Mouse (Mus musculus) limb, embryonic 10.5 days (tissue): ENCODE measurements around the gene Sf3b6. TPM values are rescaled to one million over a fixed set of nuclear protein-coding genes. Genes with fewer than 3 reads are reported as not detected.

Experiments used
- DNase-seq: peaks from one replicate; pipeline ENCODE4 v3.0.0-alpha.2; 2017; ENCODE audit warnings: low spot score
- H3K27ac ChIP-seq: fragments of 300-500 bp; sonication (generic); 2 replicates; pipeline ENCODE4 v1.5.1; 2016; ENCODE audit warnings: mild to moderate bottlenecking
- H3K27me3 ChIP-seq: fragments of 300-500 bp; sonication (generic); 2 replicates; pipeline ENCODE4 v1.6.1; 2016; ENCODE audit warnings: low read depth, mild to moderate bottlenecking; ENCODE audit not compliant: poor library complexity, severe bottlenecking
- H3K36me3 ChIP-seq: fragments of 300-500 bp; sonication (generic); 2 replicates; pipeline ENCODE4 v1.6.1; 2016; ENCODE audit warnings: mild to moderate bottlenecking, moderate library complexity
- H3K4me1 ChIP-seq: fragments of 300-500 bp; sonication (generic); 2 replicates; pipeline ENCODE4 v1.6.1; 2016
- H3K4me3 ChIP-seq: fragments of 300-500 bp; sonication (generic); 2 replicates; pipeline ENCODE4 v1.5.1; 2016; ENCODE audit warnings: mild to moderate bottlenecking, moderate library complexity
- H3K9me3 ChIP-seq: fragments of 300-500 bp; sonication (generic); replicated peaks from 2 replicates; pipeline ENCODE4 v1.6.1; 2016; ENCODE audit warnings: mild to moderate bottlenecking
- WGBS: fragments of 180-500 bp; shearing (Covaris S2); methylation state at CpG from one replicate; pipeline ENCODE4 v1.1.7; 2016; 5-methylcytosine and 5-hydroxymethylcytosine counted together
- polyA plus RNA-seq: library from polyadenylated mRNA; unstranded; fragments of >200 nt; fragmentation: Nextera tagmentation; extraction: Ambion mirVana; gene quantifications from 2 replicates; pipeline ENCODE4 v1.2.1, GENCODE M21; 2016

The Sf3b6 gene
- polyA plus RNA-seq, 1 experiment from 2014 or later: 297 TPM

DNA sequence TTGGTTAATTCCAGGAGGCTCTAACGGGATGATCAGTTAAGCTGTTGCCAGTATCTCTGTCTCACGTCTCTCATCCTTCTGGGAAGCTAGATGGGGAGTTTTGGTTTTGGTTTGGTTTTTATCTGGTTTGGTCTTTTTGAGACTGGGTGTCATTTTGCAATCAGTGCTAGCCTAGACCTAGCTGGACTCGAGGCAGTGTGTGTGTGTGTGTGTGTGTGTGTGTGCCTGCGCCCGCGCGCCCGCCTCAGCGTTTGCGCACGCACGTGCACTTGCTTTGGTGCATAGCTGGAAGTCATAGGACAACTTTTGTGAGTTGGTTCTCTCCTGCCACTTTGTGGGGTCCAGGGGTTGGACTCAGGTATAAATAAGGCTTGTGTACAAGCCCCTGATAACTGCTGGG is 26.4 kb downstream of the Sf3b6 start:
- 0% methylated on average over 12 of the region's 12 CpGs for WGBS
- Histone ChIP-seq H3K4me1 (peaks cover 35% of the 10 kb centered on the region), H3K27ac (peak overlapping the region; percentile 78), H3K9me3 (no peaks in the 10 kb centered on the region), H3K4me3 (peak overlapping the region; percentile 62), H3K36me3 (peaks cover 6% of the 10 kb centered on the region), H3K27me3 (peaks cover 28% of the 10 kb centered on the region)
- peak; percentile 68 for DNase-seq

- Histone ChIP-seq H3K27me3 (no peaks in the 10 kb centered on the region), H3K4me1 (peaks cover 6% of the 10 kb centered on the region), H3K36me3 (peaks cover 68% of the 10 kb centered on the region), H3K27ac (no peak overlapping the region), H3K4me3 (no peak overlapping the region), H3K9me3 (no peaks in the 10 kb centered on the region)
- WGBS: 93% methylated on average over 5 of the region's 5 CpGs
- DNase-seq: no peak
These were observed 38.8 kb downstream of the Sf3b6 start for GRCm38 (mm10) chr12:4856160-4856559.

GRCm38 (mm10) chr12:4856834-4857233 is 39.5 kb downstream of the Sf3b6 start:
- Histone ChIP-seq H3K27ac (no peak overlapping the region), H3K4me3 (no peak overlapping the region), H3K27me3 (no peaks in the 10 kb centered on the region), H3K4me1 (peaks cover 6% of the 10 kb centered on the region), H3K9me3 (no peaks in the 10 kb centered on the region), H3K36me3 (peaks cover 61% of the 10 kb centered on the region)
- WGBS: 99% methylated on average over 2 of the region's 2 CpGs
- no peak for DNase-seq

GRCm38 (mm10) chr12:4859241-4859914 is 42.0 kb downstream of the Sf3b6 start:
- peaks cover 40% of the 10 kb centered on the region for H3K36me3 ChIP-seq
- no peak for DNase-seq
- H3K27ac ChIP-seq: peak overlapping the region; percentile 61; the same call in 1 of the 2 replicates
- 54% methylated on average over 11 of the region's 11 CpGs for WGBS
- peaks cover 6% of the 10 kb centered on the region for H3K4me1 ChIP-seq
- no peaks in the 10 kb centered on the region for H3K27me3 ChIP-seq
- H3K9me3 ChIP-seq: no peaks in the 10 kb centered on the region
- no peak overlapping the region for H3K4me3 ChIP-seq

GRCm38 (mm10) chr12:4862672-4863071 is 45.3 kb downstream of the Sf3b6 start:
- no peak for DNase-seq
- no peak overlapping the region for H3K4me3 ChIP-seq
- WGBS: 94% methylated on average over 4 of the region's 4 CpGs
- H3K4me1 ChIP-seq: peaks cover 6% of the 10 kb centered on the region
- H3K27ac ChIP-seq: no peak overlapping the region
- no peaks in the 10 kb centered on the region for H3K9me3 ChIP-seq
- peaks cover 15% of the 10 kb centered on the region for H3K36me3 ChIP-seq
- no peaks in the 10 kb centered on the region for H3K27me3 ChIP-seq

- Histone ChIP-seq H3K4me3 (no peak overlapping the region), H3K9me3 (no peaks in the 10 kb centered on the region), H3K4me1 (peaks cover 6% of the 10 kb centered on the region), H3K36me3 (peaks cover 10% of the 10 kb centered on the region), H3K27ac (no peak overlapping the region), H3K27me3 (no peaks in the 10 kb centered on the region)
- DNase-seq: no peak
- 84% methylated on average over 4 of the region's 4 CpGs for WGBS
These were observed 46.5 kb downstream of the Sf3b6 start for GRCm38 (mm10) chr12:4863654-4864337.

GRCm38 (mm10) chr12:4864338-4864690 is 47.0 kb downstream of the Sf3b6 start:
- 85% methylated on average over 4 of the region's 4 CpGs for WGBS
- Histone ChIP-seq H3K36me3 (peaks cover 10% of the 10 kb centered on the region), H3K9me3 (no peaks in the 10 kb centered on the region), H3K4me1 (peaks cover 4% of the 10 kb centered on the region), H3K4me3 (no peak overlapping the region), H3K27me3 (no peaks in the 10 kb centered on the region), H3K27ac (no peak overlapping the region)
- no peak for DNase-seq

GRCm38 (mm10) chr12:4868924-4869323 is 51.6 kb downstream of the Sf3b6 start:
- Histone ChIP-seq H3K36me3 (no peaks in the 10 kb centered on the region), H3K27ac (no peak overlapping the region), H3K9me3 (no peaks in the 10 kb centered on the region), H3K4me1 (peaks cover 4% of the 10 kb centered on the region), H3K27me3 (peaks cover 13% of the 10 kb centered on the region), H3K4me3 (no peak overlapping the region)
- 87% methylated on average over 8 of the region's 8 CpGs for WGBS
- DNase-seq: no peak

DNA sequence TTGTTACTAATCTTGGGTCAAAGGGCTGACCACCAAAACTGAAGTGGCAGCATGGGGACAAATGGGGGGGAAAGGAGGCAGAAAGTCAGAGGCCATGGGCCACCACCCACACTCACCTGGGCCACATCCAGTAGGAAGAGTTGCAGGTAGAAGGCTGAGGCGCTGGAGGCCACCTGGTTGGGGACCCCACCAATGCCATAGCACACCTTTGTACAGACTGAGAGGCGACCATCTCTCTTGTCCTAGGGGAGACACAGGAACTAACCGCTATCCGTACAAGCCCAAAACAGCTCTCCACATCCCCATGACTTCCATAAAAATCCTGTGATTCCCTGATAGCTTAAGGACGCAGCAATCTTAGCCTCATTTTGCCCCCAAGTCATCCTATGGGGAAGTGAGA is 53.9 kb downstream of the Sf3b6 start:
- Histone ChIP-seq H3K4me1 (peaks cover 10% of the 10 kb centered on the region), H3K27me3 (peaks cover 16% of the 10 kb centered on the region), H3K9me3 (no peaks in the 10 kb centered on the region), H3K4me3 (no peak overlapping the region), H3K27ac (no peak overlapping the region), H3K36me3 (no peaks in the 10 kb centered on the region)
- no peak for DNase-seq
- 94% methylated on average over 5 of the region's 5 CpGs for WGBS

DNA sequence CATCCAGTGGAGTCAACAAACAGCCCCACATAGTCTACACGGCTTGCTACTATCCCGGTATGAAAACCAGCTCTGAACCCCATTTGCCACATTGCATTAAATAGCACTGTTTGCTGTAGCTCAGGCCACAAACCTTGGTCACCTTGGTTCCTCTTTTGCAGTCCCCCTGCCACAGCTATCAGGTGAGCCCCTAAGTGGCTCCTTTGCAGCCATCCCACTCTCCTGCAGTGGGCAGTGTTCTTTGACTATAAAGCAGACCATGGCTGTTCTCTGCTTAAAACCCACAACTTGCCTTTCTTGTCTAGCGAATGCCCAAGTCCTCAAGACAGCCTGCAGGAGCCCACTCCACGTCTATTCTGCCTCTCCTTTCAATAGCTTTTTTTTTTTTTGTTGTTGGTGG is 54.9 kb downstream of the Sf3b6 start:
- H3K36me3 ChIP-seq: no peaks in the 10 kb centered on the region
- H3K27me3 ChIP-seq: peaks cover 16% of the 10 kb centered on the region
- no peak overlapping the region for H3K4me3 ChIP-seq
- no peak for DNase-seq
- H3K27ac ChIP-seq: no peak overlapping the region
- peaks cover 10% of the 10 kb centered on the region for H3K4me1 ChIP-seq
- H3K9me3 ChIP-seq: no peaks in the 10 kb centered on the region
- WGBS: 73% methylated on average over 4 of the region's 4 CpGs

GRCm38 (mm10) chr12:4872983-4873477 is 55.7 kb downstream of the Sf3b6 start:
- WGBS: 76% methylated on average over 5 of the region's 5 CpGs

DNA sequence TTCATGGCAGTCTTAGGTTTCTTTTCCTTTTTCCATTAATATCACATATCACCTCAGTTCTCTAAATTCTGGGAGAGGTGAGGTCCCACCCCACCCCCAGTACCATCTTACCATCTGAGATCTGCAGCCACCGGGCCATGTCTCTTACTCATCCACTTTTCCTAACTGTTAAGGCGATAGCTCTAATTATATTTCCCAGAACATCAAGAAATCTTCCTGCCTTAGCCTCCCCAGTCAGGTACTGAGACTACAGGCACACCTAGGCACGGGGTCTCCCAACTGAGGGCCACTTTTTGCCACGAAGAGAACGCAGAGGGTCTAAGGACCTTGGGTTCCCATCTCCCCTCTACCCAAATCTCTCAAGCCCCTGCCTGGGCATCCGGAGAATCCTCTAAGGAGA is 56.2 kb downstream of the Sf3b6 start:
- DNase-seq: no peak
- H3K36me3 ChIP-seq: peaks cover 3% of the 10 kb centered on the region; the same call in 1 of the 2 replicates
- 79% methylated on average over 6 of the region's 6 CpGs for WGBS
- H3K27ac ChIP-seq: peak overlapping the region; percentile 73
- H3K4me3 ChIP-seq: peak overlapping the region; percentile 54
- peaks cover 16% of the 10 kb centered on the region for H3K27me3 ChIP-seq
- H3K9me3 ChIP-seq: no peaks in the 10 kb centered on the region
- H3K4me1 ChIP-seq: peaks cover 10% of the 10 kb centered on the region

More at GRCm38 (mm10) chr12:4872983-4873477, 55.7 kb downstream of the Sf3b6 start:
- peaks cover 10% of the 10 kb centered on the region for H3K4me1 ChIP-seq
- peaks cover 16% of the 10 kb centered on the region for H3K27me3 ChIP-seq
- no peak overlapping the region for H3K4me3 ChIP-seq
- no peak for DNase-seq
- no peak overlapping the region for H3K27ac ChIP-seq
- H3K36me3 ChIP-seq: no peaks in the 10 kb centered on the region
- H3K9me3 ChIP-seq: no peaks in the 10 kb centered on the region

- peak; percentile 75 for DNase-seq
- Histone ChIP-seq H3K4me3 (peak within 1 kb of the TSS; percentile 54), H3K27me3 (peaks cover 16% of the 10 kb centered on the region), H3K27ac (peak within 1 kb of the TSS; percentile 73), H3K4me1 (peaks cover 10% of the 10 kb centered on the region), H3K9me3 (no peaks in the 10 kb centered on the region), H3K36me3 (peaks cover 9% of the 10 kb centered on the region)
- 6% methylated on average over 24 of the region's 24 CpGs for WGBS
These were observed 57.0 kb downstream of the Sf3b6 start, which contains the start of gene Mfsd2b for GRCm38 (mm10) chr12:4874161-4874927. Mfsd2b (minus strand) TSS chr12:4874359.
